ENCODE assay signal across 8 mouse cellular contexts in the genomic region with DNA sequence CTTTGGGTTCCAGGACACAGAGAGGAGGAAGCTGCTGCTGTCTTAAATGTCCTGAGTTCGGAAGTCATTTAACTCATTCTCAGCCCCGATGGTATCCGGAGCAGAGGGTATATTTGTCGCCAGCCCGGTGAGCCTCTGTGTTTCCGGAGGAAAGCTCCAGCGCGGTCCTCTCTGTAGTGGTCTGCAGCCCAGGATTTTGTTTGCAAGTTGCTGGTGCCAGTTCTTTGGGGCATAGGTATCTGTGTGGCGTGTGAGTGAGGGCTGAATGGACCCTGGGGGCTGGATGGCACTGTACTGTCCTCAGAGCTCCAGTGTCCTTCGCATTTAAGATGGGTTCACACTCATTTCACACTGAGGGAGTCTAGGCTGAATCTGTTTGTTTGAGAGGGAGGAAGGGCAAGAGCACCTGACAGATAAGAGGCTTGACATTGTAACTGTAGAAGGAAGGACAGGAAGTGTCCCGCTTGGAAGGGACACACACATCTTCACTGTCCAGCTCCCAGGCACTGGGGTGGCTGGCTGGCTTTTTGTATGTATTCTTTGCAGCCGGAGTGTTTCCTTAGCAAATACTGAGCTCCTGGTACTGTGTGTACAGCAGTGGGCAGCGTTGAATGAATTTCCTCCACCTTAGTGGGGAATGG. TPM values are rescaled to one million over a fixed set of nuclear protein-coding genes. Genes with fewer than 3 reads are reported as not detected.
DNase-seq lines count a peak whose midpoint lies in the region; ATAC-seq and TF ChIP-seq lines count a peak whose summit lies in the region.

No protein-coding gene starts in this region.

- H3K4me3 ChIP-seq in lung, embryonic 14.5 days (ENCODE audit: low read depth, low read length), result peak overlapping the region; percentile 30
- H3K4me3 ChIP-seq in heart, embryonic 14.5 days (ENCODE audit: control insufficient read depth in 1 of 2, insufficient read depth in 1 of 2, low read depth in 1 of 2, low read length in 2 of 2), result peak overlapping the region; percentile 44 to 48
- peak overlapping the region; percentile 8; the same call in 1 of the 2 replicates for H3K4me3 ChIP-seq in liver, embryonic 12.5 days
- peak overlapping the region; percentile 34 for H3K4me3 ChIP-seq in olfactory bulb, adult 2 months (ENCODE audit: insufficient read depth, low read depth, low read length)

- TF ChIP-seq POLR2A in olfactory bulb, adult 2 months (IDR thresholded peaks at IDR 0.05; ENCODE audit: insufficient read depth, low read depth, low read length), result no peak

- peak; percentile 21 for DNase-seq in lung, embryonic 14.5 days
- DNase-seq in lung, postnatal 25 days (ENCODE audit: low spot score), result no peak
- DNase-seq in layer of hippocampus, postnatal 10 days (ENCODE audit: low spot score in 2 of 2), result no peak
- DNase-seq in layer of hippocampus, adult 9-10 months (ENCODE audit: low spot score), result no peak

- no peaks in the 10 kb centered on the region for H3K36me3 ChIP-seq in lung, embryonic 14.5 days (ENCODE audit: insufficient read depth)
- H3K36me3 ChIP-seq in heart, embryonic 14.5 days (ENCODE audit: control insufficient read depth, insufficient read depth, low read length), result no peaks in the 10 kb centered on the region
- H3K36me3 ChIP-seq in liver, embryonic 12.5 days, result no peaks in the 10 kb centered on the region

- 0 out of 2 replicates have a peak, but pooled peaks have one; percentile 5 for ATAC-seq in lung, embryonic 14.5 days (ENCODE audit: insufficient read depth)
- peak; percentile 12; the same call in 1 of the 2 replicates for ATAC-seq in heart, embryonic 14.5 days (ENCODE audit: insufficient number of reproducible peaks, insufficient read depth, low FRiP score, low read depth)
- no peak for ATAC-seq in liver, embryonic 12.5 days
- no peak for ATAC-seq in activated CD4-positive, CD25-positive, alpha-beta regulatory T cell, adult 4 months

- no peaks in the 10 kb centered on the region for H3K9me3 ChIP-seq in lung, embryonic 14.5 days (ENCODE audit: low read depth, low read length)
- no peaks in the 10 kb centered on the region for H3K9me3 ChIP-seq in heart, embryonic 14.5 days (ENCODE audit: control insufficient read depth, low read length)
- H3K9me3 ChIP-seq in liver, embryonic 12.5 days (replicated peaks), result no peaks in the 10 kb centered on the region

- H3K4me2 ChIP-seq in lung, embryonic 14.5 days, result peak overlapping the region; percentile 62
- H3K4me2 ChIP-seq in heart, embryonic 14.5 days (ENCODE audit: low read length), result peak overlapping the region; percentile 79
- peak overlapping the region; percentile 42 for H3K4me2 ChIP-seq in liver, embryonic 12.5 days

- no peak for TF ChIP-seq CTCF in lung, embryonic 14.5 days (IDR thresholded peaks at IDR 0.05; ENCODE audit: low read depth)
- no peak for TF ChIP-seq CTCF in olfactory bulb, adult 2 months (IDR thresholded peaks at IDR 0.05; ENCODE audit: insufficient read depth, low read depth, low read length)

- WGBS in lung, embryonic 14.5 days, result 33% methylated on average over 13 of the region's 13 CpGs
- WGBS in heart, embryonic 14.5 days, result 27% methylated on average over 13 of the region's 13 CpGs
- 19% methylated on average over 13 of the region's 13 CpGs for WGBS in liver, embryonic 12.5 days (ENCODE audit: insufficient replicate concordance)
- 25% methylated on average over 13 of the region's 13 CpGs for WGBS in olfactory bulb, adult 2 months

- H3K4me1 ChIP-seq in lung, embryonic 14.5 days (ENCODE audit: insufficient read depth), result peaks cover 28% of the 10 kb centered on the region
- H3K4me1 ChIP-seq in heart, embryonic 14.5 days (ENCODE audit: control insufficient read depth in 2 of 2, insufficient read depth in 2 of 2, low read length in 2 of 2), result peaks cover 28 to 38% of the 10 kb centered on the region in 2 experiments
- peaks cover 40% of the 10 kb centered on the region for H3K4me1 ChIP-seq in liver, embryonic 12.5 days
- H3K4me1 ChIP-seq in olfactory bulb, adult 2 months (ENCODE audit: control insufficient read depth, insufficient read depth, low read length), result peaks cover 22% of the 10 kb centered on the region

- no peaks in the 10 kb centered on the region for H3K27me3 ChIP-seq in lung, embryonic 14.5 days (ENCODE audit: insufficient read depth, low read length)
- no peaks in the 10 kb centered on the region for H3K27me3 ChIP-seq in heart, embryonic 14.5 days (ENCODE audit: control insufficient read depth, insufficient read depth, low read length)
- 0 out of 2 replicates have a peak, but pooled peaks cover 4% of the 10 kb centered on the region for H3K27me3 ChIP-seq in liver, embryonic 12.5 days (replicated peaks)

- peak overlapping the region; percentile 88 for H3K27ac ChIP-seq in lung, embryonic 14.5 days (ENCODE audit: low read depth)
- H3K27ac ChIP-seq in heart, embryonic 14.5 days (replicated peaks in 1 of 2; ENCODE audit: control insufficient read depth in 1 of 2, insufficient read depth in 1 of 2, low read depth in 2 of 2, low read length in 2 of 2), result peak overlapping the region; percentile 91 to 96
- peak overlapping the region; percentile 63 for H3K27ac ChIP-seq in liver, embryonic 12.5 days
- peak overlapping the region; percentile 38 for H3K27ac ChIP-seq in olfactory bulb, adult 2 months (ENCODE audit: insufficient read depth, low read depth, low read length)

- H3K9ac ChIP-seq in lung, embryonic 14.5 days, result peak overlapping the region; percentile 51
- H3K9ac ChIP-seq in heart, embryonic 14.5 days (ENCODE audit: low read length), result peak overlapping the region; percentile 77
- H3K9ac ChIP-seq in liver, embryonic 12.5 days, result no peak overlapping the region

RNA-seq across cellular contexts. Expression of a gene that starts 41.4 kb away (rescaled TPM):
- polyA plus RNA-seq in lung, embryonic 14.5 days (2014; fragmentation: Nextera tagmentation; extraction: Ambion mirVana), result not detected in 2 replicates
- polyA plus RNA-seq in heart, embryonic 14.5 days (2014; fragmentation: Nextera tagmentation; extraction: Ambion mirVana), result not detected in 2 replicates
- not detected in 2 replicates for polyA plus RNA-seq in liver, embryonic 12.5 days (2016; fragmentation: Nextera tagmentation; extraction: Ambion mirVana)
- polyA plus RNA-seq in olfactory bulb, adult 2 months (2012; ENCODE audit: insufficient read depth, insufficient read length, low replicate concordance, missing spikeins), result not detected in 2 replicates
- polyA plus RNA-seq in activated CD4-positive, CD25-positive, alpha-beta regulatory T cell, adult 4 months (2017; shearing (Covaris generic)), result not detected
- not detected for total RNA-seq in layer of hippocampus, postnatal 10 days (2021)

Comparison
In these comparisons a context has a peak if more than half of its experiments do, and no peak if none do; other contexts are left out.
1. ATAC-seq: peak in lung, embryonic 14.5 days (single experiment) and heart, embryonic 14.5 days (single experiment); none in liver, embryonic 12.5 days (single experiment) and activated CD4-positive, CD25-positive, alpha-beta regulatory T cell, adult 4 months (single experiment).
2. H3K27ac ChIP-seq: peak in every context shown above with its lines; median percentile 94 in heart, embryonic 14.5 days; 88 in lung, embryonic 14.5 days; 63 in liver, embryonic 12.5 days; 38 in olfactory bulb, adult 2 months.
3. Peak in every context shown above with its lines, with median percentiles within 50 percentile points of each other: H3K4me2 ChIP-seq and H3K4me3 ChIP-seq.